Mouse (Mus musculus) c-Kit-positive CD71-negative TER-119-negative erythroid progenitor cells, embryonic 14.5 days (primary cell): ENCODE data around the gene Vmn1r196.
"Not testable (repeated sequence)": the region's sequence is repeated elsewhere in the genome, so short reads cannot be mapped to it uniquely, and the experiment has no call there.

ENCODE experiments used
- DNase-seq: peaks from one replicate; pipeline ENCODE4 v3.0.0-alpha.2; 2013; ENCODE audit warnings: low read depth

Vmn1r196 gene

DNA sequence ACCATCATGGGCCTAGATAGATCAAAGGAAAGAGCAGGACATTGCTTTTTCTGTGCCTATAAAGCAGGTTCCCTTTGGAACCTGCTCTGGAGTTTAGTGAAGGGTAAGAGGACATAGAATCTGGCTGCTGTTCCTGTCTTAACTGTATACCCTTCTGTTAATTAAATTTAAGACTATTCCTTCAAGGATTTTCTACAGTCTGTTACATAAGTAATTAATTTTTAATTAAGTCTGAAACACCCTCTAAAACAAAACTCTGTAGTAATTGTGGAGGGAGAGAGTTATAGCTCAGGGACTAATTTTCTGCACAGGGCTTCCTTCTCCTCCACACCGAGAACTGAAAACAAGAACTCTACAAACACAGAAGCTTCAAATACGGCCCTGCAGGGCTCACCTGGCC lies at the start of gene Vmn1r196:
Gene Vmn1r196, plus strand, starts transcription at position 301 of the 400 bp plus-strand sequence.
- no peak for DNase-seq

GRCm38 (mm10) chr13:22243915-22244314 lies 45.8 kb upstream of the Vmn1r196 start, which contains the start of gene Vmn1r194:
Vmn1r194 (plus strand) TSS chr13:22244215.
- DNase-seq = no peak

- not testable (repeated sequence) for DNase-seq
These were observed 19.5 kb upstream of the Vmn1r196 start, which contains the start of gene Vmn1r195 for GRCm38 (mm10) chr13:22270222-22270621. Vmn1r195 (plus strand) TSS chr13:22270522.

DNA sequence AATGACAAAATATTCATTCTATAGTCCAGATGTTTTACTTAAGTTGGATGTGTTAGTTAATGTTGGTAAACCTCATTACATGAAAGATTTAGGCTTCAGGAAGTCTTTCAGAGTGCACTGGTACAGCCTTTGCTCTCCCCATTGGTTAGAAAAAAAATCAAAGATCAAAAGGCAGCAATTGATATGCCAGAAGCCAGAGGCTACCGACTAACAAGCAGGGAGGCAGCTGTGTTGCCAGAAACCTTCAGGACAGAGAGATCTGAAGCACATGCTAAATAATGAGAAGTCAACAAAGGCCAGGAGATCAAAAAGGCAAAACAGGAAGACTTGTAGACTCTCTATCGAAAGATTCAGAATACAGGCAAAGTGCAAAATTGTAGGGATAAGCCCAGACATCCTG lies 18.0 kb upstream of the Vmn1r196 start:
- no peak for DNase-seq

DNA sequence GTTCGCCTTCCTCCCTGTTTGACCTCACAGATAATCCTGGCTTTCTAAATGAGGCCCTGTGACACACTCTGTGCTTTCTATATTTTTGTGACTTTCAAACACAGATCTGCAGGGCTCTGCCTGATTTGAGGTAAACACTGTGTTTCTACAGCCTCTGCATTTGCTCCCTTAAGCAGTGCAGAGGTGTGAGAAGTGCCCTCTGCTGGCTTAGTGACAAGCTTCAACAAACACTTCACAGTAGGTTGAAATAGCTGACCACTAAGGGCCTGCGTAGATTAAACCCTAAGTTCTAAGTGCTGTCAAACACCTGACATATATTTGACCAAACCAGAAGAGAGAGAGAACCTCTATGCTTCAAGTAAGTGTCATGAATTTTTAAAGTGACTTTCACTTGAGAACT lies 5.1 kb upstream of the Vmn1r196 start:
- no peak for DNase-seq

- not testable (repeated sequence) for DNase-seq
These were observed 18.4 kb downstream of the Vmn1r196 start for GRCm38 (mm10) chr13:22308075-22308474.

GRCm38 (mm10) chr13:22315361-22315760 lies 25.6 kb downstream of the Vmn1r196 start:
- no peak for DNase-seq

DNA sequence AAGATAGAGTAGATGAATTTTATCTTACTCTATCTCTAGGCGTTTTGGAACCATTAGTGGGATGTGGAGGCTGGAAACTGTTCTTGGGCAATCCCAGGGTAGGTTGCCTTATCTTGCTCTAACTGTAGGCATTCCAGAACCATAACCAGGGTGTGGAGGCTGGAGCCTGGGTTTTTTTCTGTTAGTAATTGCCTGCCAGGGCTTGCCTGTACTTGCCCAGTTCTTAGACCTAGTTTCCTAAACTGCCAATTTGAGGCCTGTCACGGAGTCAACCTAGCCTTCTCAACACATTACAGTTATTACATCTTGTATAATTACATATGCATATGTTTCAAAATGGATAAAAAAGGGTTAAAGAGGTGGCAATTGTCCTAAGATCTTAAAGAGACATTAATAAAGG lies 27.6 kb downstream of the Vmn1r196 start:
- no peak for DNase-seq

- no peak for DNase-seq
These were observed 30.4 kb downstream of the Vmn1r196 start for GRCm38 (mm10) chr13:22320091-22320490.

DNA sequence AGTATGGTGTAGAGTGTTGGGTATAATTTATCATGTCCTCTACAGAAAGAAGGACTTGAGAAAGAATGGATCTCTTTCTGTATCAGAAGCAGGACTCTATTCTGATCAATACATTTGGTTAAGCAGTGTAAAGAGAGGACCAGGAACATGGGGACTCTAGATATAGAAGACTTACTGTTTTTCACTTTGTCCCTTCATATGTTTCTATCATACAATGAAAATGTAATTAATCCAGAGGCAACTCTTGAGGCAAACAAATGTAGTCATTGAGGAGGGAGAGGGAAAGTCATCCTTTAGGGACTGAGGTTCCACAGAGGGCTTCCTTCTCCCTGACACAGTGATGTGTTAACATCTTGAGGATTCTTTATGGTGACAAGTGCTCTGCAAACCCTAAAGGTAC lies 34.6 kb downstream of the Vmn1r196 start, which contains the start of gene Vmn1r197:
Gene Vmn1r197, plus strand, starts transcription at position 301 of the 400 bp plus-strand sequence.
- DNase-seq = no peak

DNA sequence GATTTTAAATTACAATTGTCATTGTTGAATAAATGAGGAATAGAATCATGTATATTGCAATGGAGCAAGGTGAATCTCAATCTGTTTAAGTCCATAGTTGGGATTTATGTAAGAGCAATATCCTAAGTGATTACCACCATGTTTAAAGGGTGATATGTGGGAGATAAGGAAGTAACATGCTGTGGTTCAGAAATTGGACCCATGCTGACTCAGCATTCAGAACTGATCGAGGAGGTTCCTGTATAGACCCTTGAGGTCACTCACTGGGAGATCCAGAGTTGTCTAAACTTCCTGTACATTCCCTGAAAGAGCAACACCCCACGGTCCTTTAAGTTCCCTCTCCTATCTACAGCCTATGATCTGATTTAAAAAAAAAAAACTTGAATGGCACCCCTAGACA lies 43.5 kb downstream of the Vmn1r196 start:
- DNase-seq = no peak

- DNase-seq = no peak
These were observed 45.8 kb downstream of the Vmn1r196 start for GRCm38 (mm10) chr13:22335565-22335964.
